Mouse (Mus musculus) frontal cortex, adult (tissue): ENCODE data around the gene Srxn1.
A peak's percentile ranks its signal among the peaks of the same experiment; 100 is the strongest.

Experiments used
- ATAC-seq: cut with Nextera tagmentation; 2 replicates; pipeline ENCODE4 v1.9.2; 2017; ENCODE audit warnings: mild to moderate bottlenecking, moderate library complexity, mixed read lengths; ENCODE audit not compliant: low TSS enrichment

Srxn1 gene

GRCm38 (mm10) chr2:152119228-152119865 lies 14.0 kb downstream of the Srxn1 start:
- ATAC-seq = no peak

- ATAC-seq = peak; percentile 73
Measured at GRCm38 (mm10) chr2:152122896-152123295, 17.6 kb downstream of the Srxn1 start.

GRCm38 (mm10) chr2:152128597-152128996 lies 23.3 kb downstream of the Srxn1 start:
- no peak for ATAC-seq

- ATAC-seq = peak; percentile 98
Measured at GRCm38 (mm10) chr2:152129778-152130177, 24.5 kb downstream of the Srxn1 start.

GRCm38 (mm10) chr2:152132016-152132415 lies 26.7 kb downstream of the Srxn1 start:
- ATAC-seq = no peak

- no peak for ATAC-seq
Measured at GRCm38 (mm10) chr2:152132691-152133090, 27.4 kb downstream of the Srxn1 start.

- peak; percentile 60; the same call in 1 of the 2 replicates for ATAC-seq
Measured at GRCm38 (mm10) chr2:152139191-152139987, 34.1 kb downstream of the Srxn1 start.

- ATAC-seq = peak; percentile 66
Measured at GRCm38 (mm10) chr2:152140941-152141340, 35.6 kb downstream of the Srxn1 start.

- ATAC-seq = no peak
Measured at GRCm38 (mm10) chr2:152141491-152141890, 36.2 kb downstream of the Srxn1 start.

- ATAC-seq = no peak
Measured at GRCm38 (mm10) chr2:152142046-152142445, 36.7 kb downstream of the Srxn1 start.

- no peak for ATAC-seq
Measured at GRCm38 (mm10) chr2:152142571-152142970, 37.3 kb downstream of the Srxn1 start.

GRCm38 (mm10) chr2:152143279-152144157 lies 38.2 kb downstream of the Srxn1 start, which contains the start of gene Tcf15:
Gene Tcf15, plus strand, starts transcription at chr2:152143561.
- ATAC-seq = no peak

GRCm38 (mm10) chr2:152144158-152144450 lies 38.8 kb downstream of the Srxn1 start:
- ATAC-seq = no peak

- no peak for ATAC-seq
Measured at GRCm38 (mm10) chr2:152144501-152144900, 39.2 kb downstream of the Srxn1 start.

GRCm38 (mm10) chr2:152145711-152146110 lies 40.4 kb downstream of the Srxn1 start:
- no peak for ATAC-seq

GRCm38 (mm10) chr2:152147079-152147478 lies 41.8 kb downstream of the Srxn1 start:
- no peak for ATAC-seq

GRCm38 (mm10) chr2:152148675-152149074 lies 43.4 kb downstream of the Srxn1 start:
- ATAC-seq = no peak

GRCm38 (mm10) chr2:152149891-152150290 lies 44.6 kb downstream of the Srxn1 start:
- no peak for ATAC-seq

- ATAC-seq = no peak
Measured at GRCm38 (mm10) chr2:152150373-152150772, 45.1 kb downstream of the Srxn1 start.

- no peak for ATAC-seq
Measured at GRCm38 (mm10) chr2:152153361-152153760, 48.0 kb downstream of the Srxn1 start.

- no peak for ATAC-seq
Measured at GRCm38 (mm10) chr2:152155414-152156208, 50.3 kb downstream of the Srxn1 start.

GRCm38 (mm10) chr2:152156471-152156870 lies 51.2 kb downstream of the Srxn1 start:
- no peak for ATAC-seq
